Mouse (Mus musculus) heart, postnatal 10 days (tissue): ENCODE measurements at regions not wholly inside any gene's neighbourhood (a gene's known extent, or its start where the extent isn't known, plus 50 kb on each side); places are given as distances from the start of the nearest gene placed in this dataset.

Experiments
- DNase-seq, 2 experiments: peaks; one replicate each; pipeline ENCODE4 v3.0.0; 2021
- intact Hi-C: fragments of 180-260 bp; cut with DNase I; formaldehyde crosslinking; loops from one replicate; pipeline ENCODE4 v1.15.1; 2025

DNA sequence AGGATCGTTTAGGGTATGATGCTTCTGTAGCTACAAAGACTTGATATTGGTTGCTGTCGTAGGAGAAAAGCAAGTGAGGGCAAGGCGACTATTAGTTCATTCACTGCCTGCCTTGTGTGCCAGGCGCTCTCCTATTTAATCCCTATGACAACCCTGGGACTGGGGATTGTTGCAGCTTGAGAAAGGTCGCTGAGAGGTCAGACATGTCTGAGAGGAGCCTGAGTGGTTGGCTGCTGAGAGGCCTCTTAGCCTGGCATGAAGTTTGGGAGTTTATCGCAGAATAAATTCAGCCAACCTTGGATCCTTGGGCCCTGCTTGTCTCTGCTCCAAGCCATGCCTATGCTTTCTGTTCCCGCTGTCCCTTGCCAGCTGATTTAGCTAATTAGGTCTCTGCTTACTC, 65.9 kb upstream of the Gjb5 start:
- peak; percentile 40 to 43 for DNase-seq
- intact Hi-C loops, result no loop called here

DNA sequence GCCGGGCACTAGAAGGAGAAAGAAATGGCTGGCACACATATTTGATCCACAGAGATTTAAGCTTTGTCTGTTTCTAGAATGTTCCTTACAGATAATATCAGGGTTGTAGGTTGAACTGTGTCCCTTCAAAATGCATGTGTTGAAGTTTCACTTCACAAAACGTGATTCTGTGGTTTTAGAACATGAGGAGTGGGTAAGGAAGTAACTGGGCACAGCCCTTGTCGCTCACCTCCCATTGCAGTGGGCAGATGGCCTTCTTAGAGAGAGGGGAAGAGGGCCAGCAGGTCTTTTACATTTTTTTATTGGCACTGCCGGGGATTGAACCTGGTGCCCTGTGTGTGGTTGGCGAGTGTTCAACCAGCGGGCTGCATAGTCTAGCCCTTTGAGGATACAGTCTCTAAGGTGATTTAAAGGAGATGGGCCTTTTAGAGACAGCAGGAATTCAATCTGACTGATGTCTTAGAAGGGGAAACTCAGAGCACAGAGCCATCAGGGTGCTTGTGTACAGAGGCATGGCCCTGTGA, 64.0 kb upstream of the Gjb5 start:
- intact Hi-C loops, result no loop called here
- no peak for DNase-seq

DNA sequence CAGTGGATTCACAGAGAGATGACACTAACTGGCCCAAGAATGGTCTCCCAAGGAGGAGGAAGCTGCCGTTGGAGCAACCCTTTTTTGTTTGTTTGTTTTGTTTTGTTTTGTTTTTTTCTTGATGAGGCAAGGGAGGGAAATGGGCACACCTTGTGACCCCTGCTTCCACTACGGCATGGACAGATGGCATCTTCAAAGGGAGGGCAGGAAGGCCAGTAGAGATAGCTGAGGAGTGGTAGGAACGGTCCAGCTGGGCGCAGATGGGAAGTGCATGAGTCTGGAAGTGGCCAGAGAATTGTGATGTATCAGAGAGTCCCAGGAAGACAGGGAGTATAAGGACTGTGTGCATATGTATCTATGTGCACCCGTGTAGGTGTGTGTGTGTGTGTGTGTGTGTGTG, 63.1 kb upstream of the Gjb5 start:
- DNase-seq, result no peak

DNA sequence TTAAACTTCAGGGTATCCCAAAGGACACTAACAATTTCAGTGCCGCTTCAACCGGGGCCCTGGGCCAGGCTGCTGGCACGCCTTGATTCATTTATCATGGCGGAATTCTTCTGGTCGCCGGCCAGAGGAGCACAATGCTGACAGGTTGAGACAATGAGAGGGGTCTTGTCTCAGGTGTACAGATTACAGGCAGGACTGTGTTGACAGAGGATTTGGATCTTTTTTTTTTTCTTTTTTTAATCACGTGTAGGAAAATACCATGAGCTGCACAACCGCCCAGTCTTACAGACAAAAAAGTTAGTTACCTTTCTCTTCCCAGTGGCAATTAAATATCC, 61.8 kb upstream of the Gjb5 start:
- DNase-seq, result no peak
- intact Hi-C loops, result no loop called here

More for the DNA sequence above, 63.1 kb upstream of the Gjb5 start:
- intact Hi-C loops, result no loop called here

- intact Hi-C loops, result no loop called here
- peak; percentile 65 to 70 for DNase-seq
These were observed 61.2 kb upstream of the Gjb5 start for GRCm38 (mm10) chr4:127419062-127419785.

GRCm38 (mm10) chr4:127416906-127417305, 58.9 kb upstream of the Gjb5 start:
- intact Hi-C loops, result no loop called here
- peak; percentile 43 to 58 for DNase-seq

- intact Hi-C loops, result no loop called here
- DNase-seq, result no peak
These were observed 56.3 kb upstream of the Gjb5 start for GRCm38 (mm10) chr4:127413997-127414964.
